Mouse (Mus musculus): ENCODE data around the gene Rab4a. TPM values are rescaled to one million over a fixed set of nuclear protein-coding genes. Genes with fewer than 3 reads are reported as not detected.

Rab4a gene
- polyA plus RNA-seq, 1 experiment from 2014 or later = 55.9 TPM

- Histone ChIP-seq H3K36me3 (peaks cover 10% of the 10 kb centered on the region; the same call in 1 of the 2 replicates), H3K9me3 (no peaks in the 10 kb centered on the region), H3K27me3 (no peaks in the 10 kb centered on the region), H3K4me3 (no peak overlapping the region), H3K9ac (no peak overlapping the region), H3K4me2 (replicated peaks) (no peak overlapping the region), H3K27ac (no peak overlapping the region), H3K4me1 (peaks cover 3% of the 10 kb centered on the region; the same call in 1 of the 2 replicates)
- 85% methylated on average over 11 of the region's 11 CpGs for WGBS
- no peak for ATAC-seq (ENCODE audit: insufficient number of reproducible peaks, insufficient read depth, low FRiP score, low TSS enrichment)
These were observed 9.5 kb downstream of the Rab4a start for GRCm38 (mm10) chr8:123815325-123815724.

GRCm38 (mm10) chr8:123816939-123817338 is 11.2 kb downstream of the Rab4a start:
- 89% methylated on average over 8 of the region's 8 CpGs for WGBS
- ATAC-seq (ENCODE audit: insufficient number of reproducible peaks, insufficient read depth, low FRiP score, low TSS enrichment) = no peak
- Histone ChIP-seq H3K4me3 (no peak overlapping the region), H3K9me3 (no peaks in the 10 kb centered on the region), H3K27ac (no peak overlapping the region), H3K9ac (no peak overlapping the region), H3K27me3 (no peaks in the 10 kb centered on the region), H3K4me2 (replicated peaks) (no peak overlapping the region), H3K4me1 (no peaks in the 10 kb centered on the region; the same call in 1 of the 2 replicates), H3K36me3 (peaks cover 10% of the 10 kb centered on the region; the same call in 1 of the 2 replicates)

GRCm38 (mm10) chr8:123817747-123818146 is 12.0 kb downstream of the Rab4a start:
- Histone ChIP-seq H3K4me2 (replicated peaks) (no peak overlapping the region), H3K27me3 (no peaks in the 10 kb centered on the region), H3K27ac (no peak overlapping the region), H3K9me3 (no peaks in the 10 kb centered on the region), H3K36me3 (peaks cover 10% of the 10 kb centered on the region; the same call in 1 of the 2 replicates), H3K4me3 (no peak overlapping the region), H3K9ac (no peak overlapping the region), H3K4me1 (no peaks in the 10 kb centered on the region; the same call in 1 of the 2 replicates)
- 90% methylated on average over 11 of the region's 11 CpGs for WGBS
- ATAC-seq (ENCODE audit: insufficient number of reproducible peaks, insufficient read depth, low FRiP score, low TSS enrichment) = no peak

GRCm38 (mm10) chr8:123819683-123820610 is 14.2 kb downstream of the Rab4a start:
- Histone ChIP-seq H3K36me3 (peaks cover 15% of the 10 kb centered on the region), H3K27me3 (no peaks in the 10 kb centered on the region), H3K4me3 (no peak overlapping the region), H3K4me2 (replicated peaks) (no peak overlapping the region), H3K9me3 (0 out of 2 replicates have a peak, but pooled peaks cover 3% of the 10 kb centered on the region), H3K4me1 (no peaks in the 10 kb centered on the region), H3K27ac (no peak overlapping the region), H3K9ac (no peak overlapping the region)
- WGBS = 95% methylated on average over 19 of the region's 19 CpGs
- ATAC-seq (ENCODE audit: insufficient number of reproducible peaks, insufficient read depth, low FRiP score, low TSS enrichment) = no peak

DNA sequence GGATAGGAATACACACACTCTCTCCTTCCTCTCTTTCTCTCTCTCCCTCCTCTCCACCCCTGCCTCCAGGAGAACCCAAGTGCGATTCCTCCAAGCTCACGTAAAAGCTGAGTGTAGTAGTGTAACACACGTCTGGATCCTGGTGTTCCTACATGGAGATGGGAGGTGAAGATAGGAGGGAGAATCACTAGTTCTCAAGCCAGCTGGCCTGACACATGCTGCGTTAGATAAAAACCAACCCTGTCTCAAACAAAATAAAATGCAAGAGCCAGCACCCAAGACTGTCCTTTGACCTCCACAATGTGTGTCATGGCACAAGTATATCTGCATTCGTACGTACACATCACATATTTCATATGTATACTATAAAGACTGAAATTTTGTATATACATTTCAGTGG is 15.0 kb downstream of the Rab4a start:
- Histone ChIP-seq H3K4me3 (no peak overlapping the region), H3K27me3 (no peaks in the 10 kb centered on the region), H3K27ac (no peak overlapping the region), H3K4me1 (no peaks in the 10 kb centered on the region), H3K4me2 (replicated peaks) (no peak overlapping the region), H3K9ac (no peak overlapping the region), H3K9me3 (0 out of 2 replicates have a peak, but pooled peaks cover 3% of the 10 kb centered on the region), H3K36me3 (peaks cover 18% of the 10 kb centered on the region)
- WGBS = 96% methylated on average over 6 of the region's 6 CpGs
- no peak for ATAC-seq (ENCODE audit: insufficient number of reproducible peaks, insufficient read depth, low FRiP score, low TSS enrichment)

DNA sequence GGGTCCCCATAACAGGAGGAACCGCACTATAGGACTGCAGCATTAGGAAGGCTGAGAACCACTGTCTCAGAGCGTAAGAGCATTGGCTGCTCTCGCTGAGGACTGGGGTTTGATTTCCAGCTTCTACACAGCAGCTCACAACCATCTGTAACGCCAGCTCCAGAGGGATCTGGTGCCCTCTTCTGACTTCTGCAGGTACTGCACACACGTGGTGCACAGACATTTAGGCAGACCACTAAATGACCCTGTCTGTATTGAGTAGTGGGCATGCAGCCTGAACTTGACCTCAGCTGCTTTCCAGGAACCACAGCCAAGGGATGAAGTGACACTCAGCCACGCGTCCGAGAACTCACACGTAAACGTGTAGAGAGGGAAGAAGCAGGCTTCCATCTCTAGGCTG is 17.3 kb downstream of the Rab4a start:
- Histone ChIP-seq H3K4me1 (no peaks in the 10 kb centered on the region), H3K4me3 (no peak overlapping the region), H3K4me2 (replicated peaks) (no peak overlapping the region), H3K36me3 (peaks cover 29% of the 10 kb centered on the region), H3K9ac (no peak overlapping the region), H3K27me3 (no peaks in the 10 kb centered on the region), H3K27ac (no peak overlapping the region), H3K9me3 (0 out of 2 replicates have a peak, but pooled peaks cover 3% of the 10 kb centered on the region)
- ATAC-seq (ENCODE audit: insufficient number of reproducible peaks, insufficient read depth, low FRiP score, low TSS enrichment) = no peak
- WGBS = 96% methylated on average over 10 of the region's 10 CpGs

GRCm38 (mm10) chr8:123823532-123824123 is 17.8 kb downstream of the Rab4a start:
- 0 out of 2 replicates have a peak, but pooled peaks cover 3% of the 10 kb centered on the region for H3K9me3 ChIP-seq
- no peak overlapping the region for H3K4me3 ChIP-seq
- H3K36me3 ChIP-seq = peaks cover 35% of the 10 kb centered on the region
- no peak overlapping the region for H3K27ac ChIP-seq
- no peak overlapping the region for H3K4me2 ChIP-seq (replicated peaks)
- WGBS = 92% methylated on average over 18 of the region's 18 CpGs
- H3K4me1 ChIP-seq = no peaks in the 10 kb centered on the region
- no peak overlapping the region for H3K9ac ChIP-seq
- H3K27me3 ChIP-seq = no peaks in the 10 kb centered on the region
- no peak for ATAC-seq (ENCODE audit: insufficient number of reproducible peaks, insufficient read depth, low FRiP score, low TSS enrichment)

GRCm38 (mm10) chr8:123826001-123826400 is 20.2 kb downstream of the Rab4a start:
- no peak overlapping the region for H3K9ac ChIP-seq
- ATAC-seq (ENCODE audit: insufficient number of reproducible peaks, insufficient read depth, low FRiP score, low TSS enrichment) = no peak
- H3K4me1 ChIP-seq = no peaks in the 10 kb centered on the region
- H3K4me3 ChIP-seq = no peak overlapping the region
- WGBS = 59% methylated on average over 9 of the region's 9 CpGs
- H3K36me3 ChIP-seq = peaks cover 55% of the 10 kb centered on the region
- no peaks in the 10 kb centered on the region for H3K27me3 ChIP-seq
- H3K4me2 ChIP-seq (replicated peaks) = no peak overlapping the region
- 0 out of 2 replicates have a peak, but pooled peaks cover 3% of the 10 kb centered on the region for H3K9me3 ChIP-seq
- no peak overlapping the region for H3K27ac ChIP-seq

GRCm38 (mm10) chr8:123826758-123827157 is 21.0 kb downstream of the Rab4a start:
- Histone ChIP-seq H3K9ac (no peak overlapping the region), H3K27me3 (no peaks in the 10 kb centered on the region), H3K4me1 (no peaks in the 10 kb centered on the region), H3K36me3 (peaks cover 62% of the 10 kb centered on the region), H3K4me3 (no peak overlapping the region), H3K27ac (no peak overlapping the region), H3K9me3 (0 out of 2 replicates have a peak, but pooled peaks cover 3% of the 10 kb centered on the region), H3K4me2 (replicated peaks) (no peak overlapping the region)
- 89% methylated on average over 7 of the region's 7 CpGs for WGBS
- ATAC-seq (ENCODE audit: insufficient number of reproducible peaks, insufficient read depth, low FRiP score, low TSS enrichment) = no peak

DNA sequence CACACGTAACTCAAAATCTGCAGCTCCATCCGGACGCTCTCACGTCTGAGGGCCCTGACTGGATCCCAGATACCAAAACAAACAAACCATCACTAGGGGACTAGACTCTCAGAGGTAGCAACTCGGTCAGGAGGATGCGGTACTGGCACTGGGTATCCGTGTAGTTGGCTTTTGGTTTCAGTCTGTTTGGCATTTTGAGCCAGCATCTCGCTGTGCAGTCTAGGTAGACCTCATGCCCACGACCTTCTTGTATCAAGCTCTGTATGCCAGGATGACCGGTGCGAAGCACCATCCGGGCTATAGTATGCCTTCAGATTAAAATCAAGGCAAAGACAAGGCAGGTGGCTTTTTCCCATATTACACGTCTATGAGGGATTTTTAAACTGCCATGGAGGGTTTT is 21.7 kb downstream of the Rab4a start:
- Histone ChIP-seq H3K4me1 (no peaks in the 10 kb centered on the region), H3K4me3 (no peak overlapping the region), H3K27me3 (no peaks in the 10 kb centered on the region), H3K9ac (no peak overlapping the region), H3K4me2 (replicated peaks) (no peak overlapping the region), H3K36me3 (peaks cover 68% of the 10 kb centered on the region), H3K27ac (no peak overlapping the region), H3K9me3 (0 out of 2 replicates have a peak, but pooled peaks cover 3% of the 10 kb centered on the region)
- no peak for ATAC-seq (ENCODE audit: insufficient number of reproducible peaks, insufficient read depth, low FRiP score, low TSS enrichment)
- 90% methylated on average over 13 of the region's 13 CpGs for WGBS

DNA sequence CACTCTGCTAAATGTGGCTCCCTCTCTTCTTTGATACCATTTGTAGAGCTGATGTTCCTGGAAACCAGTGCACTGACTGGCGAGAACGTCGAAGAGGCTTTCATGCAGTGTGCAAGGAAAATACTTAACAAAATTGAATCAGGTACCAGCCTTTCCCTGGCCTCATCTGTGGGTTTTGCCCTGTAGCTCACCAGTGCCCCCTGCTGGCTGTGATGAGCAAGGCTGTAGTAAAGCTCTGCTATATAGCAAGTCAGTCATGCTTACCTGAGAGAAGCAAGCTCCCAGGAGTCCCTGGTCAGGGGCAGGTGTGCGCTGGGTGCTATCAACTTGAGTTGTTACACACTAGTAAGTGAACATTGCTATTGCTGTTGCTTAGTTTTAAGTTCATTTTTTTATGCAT is 27.0 kb downstream of the Rab4a start:
- ATAC-seq (ENCODE audit: insufficient number of reproducible peaks, insufficient read depth, low FRiP score, low TSS enrichment) = no peak
- no peaks in the 10 kb centered on the region for H3K27me3 ChIP-seq
- H3K9ac ChIP-seq = no peak overlapping the region
- no peak overlapping the region for H3K27ac ChIP-seq
- no peak overlapping the region for H3K4me2 ChIP-seq (replicated peaks)
- 93% methylated on average over 4 of the region's 4 CpGs for WGBS
- no peak overlapping the region for H3K4me3 ChIP-seq
- H3K9me3 ChIP-seq = no peaks in the 10 kb centered on the region
- no peaks in the 10 kb centered on the region for H3K4me1 ChIP-seq
- H3K36me3 ChIP-seq = peaks cover 84% of the 10 kb centered on the region

GRCm38 (mm10) chr8:123835451-123835850 is 29.7 kb downstream of the Rab4a start:
- H3K4me1 ChIP-seq = no peaks in the 10 kb centered on the region
- 60% methylated on average over 9 of the region's 9 CpGs for WGBS
- H3K4me2 ChIP-seq (replicated peaks) = no peak overlapping the region
- peaks cover 58% of the 10 kb centered on the region for H3K36me3 ChIP-seq
- no peak for ATAC-seq (ENCODE audit: insufficient number of reproducible peaks, insufficient read depth, low FRiP score, low TSS enrichment)
- no peaks in the 10 kb centered on the region for H3K27me3 ChIP-seq
- H3K9ac ChIP-seq = no peak overlapping the region
- no peak overlapping the region for H3K27ac ChIP-seq
- no peaks in the 10 kb centered on the region for H3K9me3 ChIP-seq
- H3K4me3 ChIP-seq = no peak overlapping the region

Data from embryonic facial prominence, embryonic 12.5 days (tissue).